Mouse (Mus musculus) neural tube, embryonic 14.5 days (tissue): Measurements from ENCODE around the gene Dhh. TPM values are rescaled to one million over a fixed set of nuclear protein-coding genes. Genes with fewer than 3 reads are reported as not detected.

Source experiments
- ATAC-seq: fragments of 200-750 bp; cut with Nextera tagmentation; 2 replicates; pipeline ENCODE4 v1.8.0; 2017; ENCODE audit warnings: low read depth, mild to moderate bottlenecking, moderate TSS enrichment, moderate library complexity
- H3K27ac ChIP-seq: fragments of 300-500 bp; sonication (generic); 2 replicates; pipeline ENCODE4 v1.5.1; 2014; ENCODE audit warnings: low read depth, mild to moderate bottlenecking, control low read depth, low read length, moderate library complexity, mixed read lengths
- H3K27me3 ChIP-seq: fragments of 300-500 bp; sonication (generic); 2 replicates; pipeline ENCODE4 v1.6.1; 2014; ENCODE audit warnings: low read length; ENCODE audit not compliant: control insufficient read depth, insufficient read depth
- H3K36me3 ChIP-seq: fragments of 300-500 bp; sonication (generic); 2 replicates; pipeline ENCODE4 v1.6.1; 2014; ENCODE audit warnings: low read length, mixed read lengths; ENCODE audit not compliant: control insufficient read depth, insufficient read depth
- H3K4me1 ChIP-seq: fragments of 300-500 bp; sonication (generic); 2 replicates; pipeline ENCODE4 v1.6.1; 2014; ENCODE audit warnings: low read length; ENCODE audit not compliant: control insufficient read depth, insufficient read depth
- H3K4me2 ChIP-seq: fragments of 300-500 bp; sonication (generic); 2 replicates; pipeline ENCODE4 v1.6.1; 2014; ENCODE audit warnings: mild to moderate bottlenecking, low read depth, low read length, control low read depth
- H3K4me3 ChIP-seq: fragments of 300-500 bp; sonication (generic); 2 replicates; pipeline ENCODE4 v1.5.1; 2014; ENCODE audit warnings: low read depth, low read length, control low read depth, mixed read lengths
- H3K9ac ChIP-seq: fragments of 300-500 bp; sonication (generic); replicated peaks from 2 replicates; pipeline ENCODE4 v1.6.1; 2014; ENCODE audit warnings: low read depth, mild to moderate bottlenecking, control low read depth, low read length, mixed read lengths
- H3K9me3 ChIP-seq: fragments of 300-500 bp; sonication (generic); 2 replicates; pipeline ENCODE4 v1.6.1; 2016; ENCODE audit warnings: low read length; ENCODE audit not compliant: control insufficient read depth
- WGBS: fragments of 180-500 bp; shearing (Covaris S2); extraction: QIAGEN DNeasy Blood & Tissue Kit; methylation state at CpG from one replicate; pipeline ENCODE4 v1.1.7; 2014; 5-methylcytosine and 5-hydroxymethylcytosine counted together
- polyA plus RNA-seq: library from polyadenylated mRNA; unstranded; fragments of >200 nt; fragmentation: Nextera tagmentation; extraction: Ambion mirVana; gene quantifications from 2 replicates; pipeline ENCODE4 v1.2.1, GENCODE M21; 2014

The Dhh gene
- polyA plus RNA-seq, 1 experiment from 2014 or later = 0.32 TPM

GRCm38 (mm10) chr15:98897495-98897894 lies 845 bp downstream of the Dhh start:
- Histone ChIP-seq H3K27me3 (peaks cover 59% of the 10 kb centered on the region), H3K4me3 (peak overlapping the region; percentile 12), H3K27ac (no peak overlapping the region), H3K9ac (no peak overlapping the region), H3K4me1 (peaks cover 14% of the 10 kb centered on the region), H3K36me3 (no peaks in the 10 kb centered on the region), H3K4me2 (no peak overlapping the region), H3K9me3 (no peaks in the 10 kb centered on the region)
- ATAC-seq = no peak
- 5% methylated on average over 10 of the region's 10 CpGs for WGBS

- H3K9me3 ChIP-seq = no peaks in the 10 kb centered on the region
- no peak overlapping the region; the same call in 1 of the 2 replicates for H3K27ac ChIP-seq
- H3K9ac ChIP-seq = no peak overlapping the region; the same call in 1 of the 2 replicates
- ATAC-seq = no peak
- H3K4me2 ChIP-seq = peak overlapping the region; percentile 31
- peaks cover 64% of the 10 kb centered on the region for H3K27me3 ChIP-seq
- H3K4me1 ChIP-seq = peaks cover 14% of the 10 kb centered on the region
- 1% methylated on average over 38 of the region's 41 CpGs for WGBS
- H3K36me3 ChIP-seq = no peaks in the 10 kb centered on the region
- peak overlapping the region; percentile 8; the same call in 1 of the 2 replicates for H3K4me3 ChIP-seq
Measured at GRCm38 (mm10) chr15:98895635-98896589, 2.4 kb downstream of the Dhh start.

DNA sequence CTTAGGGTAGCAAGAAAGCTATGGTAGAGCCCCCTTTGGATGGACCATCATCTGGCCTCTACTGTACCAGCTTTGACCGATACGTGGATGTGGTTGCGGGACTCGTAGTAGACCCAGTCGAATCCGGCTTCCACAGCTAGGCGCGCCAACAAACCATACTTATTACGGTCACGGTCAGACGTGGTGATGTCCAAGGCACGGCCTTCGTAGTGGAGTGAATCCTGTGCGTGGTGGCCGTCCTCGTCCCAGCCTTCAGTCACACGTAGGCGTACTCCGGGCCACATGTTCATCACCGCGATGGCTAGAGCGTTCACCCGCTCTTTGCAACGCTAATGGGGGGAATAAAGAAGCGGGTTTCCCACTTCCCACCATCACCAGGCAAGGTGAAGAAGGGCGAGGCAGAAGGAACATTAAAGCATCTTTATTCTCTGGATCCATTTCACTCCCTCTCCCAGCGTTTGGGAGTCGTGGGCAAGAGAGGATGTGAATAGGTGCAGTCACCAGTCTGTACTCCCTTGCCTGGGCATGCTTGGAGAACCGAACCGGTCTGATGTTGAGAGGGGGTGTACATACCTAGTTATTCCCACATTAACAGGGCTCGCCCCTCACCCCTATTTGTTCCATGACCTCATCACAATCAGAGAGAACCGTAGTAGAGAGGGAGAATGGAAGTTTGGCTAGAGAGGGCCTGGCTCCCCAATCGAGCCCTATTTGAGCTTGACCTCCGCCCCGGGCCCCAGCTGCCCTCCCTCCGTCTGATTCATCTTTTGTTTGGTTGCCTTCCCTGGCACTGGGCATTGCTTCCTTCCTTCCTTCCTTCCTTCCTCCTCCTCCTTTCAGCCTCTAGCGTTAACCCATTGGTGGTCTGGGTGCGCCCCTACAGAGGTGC lies 3.4 kb downstream of the Dhh start:
- H3K4me3 ChIP-seq = peak overlapping the region; percentile 41
- no peak for ATAC-seq
- WGBS = 2% methylated on average over 38 of the region's 38 CpGs
- H3K27me3 ChIP-seq = peaks cover 57% of the 10 kb centered on the region
- H3K36me3 ChIP-seq = no peaks in the 10 kb centered on the region
- no peak overlapping the region for H3K9ac ChIP-seq
- no peaks in the 10 kb centered on the region for H3K9me3 ChIP-seq
- H3K27ac ChIP-seq = no peak overlapping the region
- peak overlapping the region; percentile 92 for H3K4me2 ChIP-seq
- peaks cover 14% of the 10 kb centered on the region for H3K4me1 ChIP-seq

- peak within 1 kb of the TSS; percentile 41 for H3K4me3 ChIP-seq
- peak within 1 kb of the TSS; percentile 44 for H3K9ac ChIP-seq
- H3K27me3 ChIP-seq = peaks cover 54% of the 10 kb centered on the region
- peak within 1 kb of the TSS; percentile 92 for H3K4me2 ChIP-seq
- no peak within 1 kb of the TSS for H3K27ac ChIP-seq
- H3K9me3 ChIP-seq = no peaks in the 10 kb centered on the region
- no peak for ATAC-seq
- WGBS = under 1% methylated on average over 67 of the region's 77 CpGs
- no peaks in the 10 kb centered on the region for H3K36me3 ChIP-seq
- H3K4me1 ChIP-seq = peaks cover 14% of the 10 kb centered on the region
Measured at GRCm38 (mm10) chr15:98893940-98894745, 4.2 kb downstream of the Dhh start, which contains the start of gene Rhebl1. TSS of gene Rhebl1 (minus strand) at chr15:98894540.

DNA sequence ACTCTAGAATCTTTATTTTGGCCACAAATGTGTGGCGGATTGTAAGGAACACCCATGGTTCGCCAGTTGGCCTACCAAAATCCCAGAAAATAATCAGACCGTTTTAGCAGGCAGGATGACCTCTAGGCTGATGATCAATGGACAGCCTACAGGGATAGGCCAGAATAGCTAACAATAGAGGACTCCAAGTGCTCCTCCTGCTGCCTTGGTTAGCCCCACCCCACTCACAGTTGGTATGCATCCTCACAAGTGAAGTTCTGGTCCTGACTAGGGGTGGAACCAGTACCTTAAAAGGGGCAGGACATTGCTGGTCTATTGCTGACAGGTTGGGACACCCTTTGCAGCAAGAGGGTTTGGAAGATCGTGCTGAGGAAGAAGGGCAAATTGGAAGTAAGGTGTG lies 5.3 kb downstream of the Dhh start:
- Histone ChIP-seq H3K4me1 (peaks cover 14% of the 10 kb centered on the region), H3K9me3 (no peaks in the 10 kb centered on the region), H3K9ac (no peak overlapping the region), H3K4me2 (no peak overlapping the region), H3K36me3 (no peaks in the 10 kb centered on the region), H3K27ac (no peak overlapping the region), H3K4me3 (no peak overlapping the region), H3K27me3 (peaks cover 48% of the 10 kb centered on the region)
- WGBS = 39% methylated on average over 4 of the region's 4 CpGs
- ATAC-seq = no peak

DNA sequence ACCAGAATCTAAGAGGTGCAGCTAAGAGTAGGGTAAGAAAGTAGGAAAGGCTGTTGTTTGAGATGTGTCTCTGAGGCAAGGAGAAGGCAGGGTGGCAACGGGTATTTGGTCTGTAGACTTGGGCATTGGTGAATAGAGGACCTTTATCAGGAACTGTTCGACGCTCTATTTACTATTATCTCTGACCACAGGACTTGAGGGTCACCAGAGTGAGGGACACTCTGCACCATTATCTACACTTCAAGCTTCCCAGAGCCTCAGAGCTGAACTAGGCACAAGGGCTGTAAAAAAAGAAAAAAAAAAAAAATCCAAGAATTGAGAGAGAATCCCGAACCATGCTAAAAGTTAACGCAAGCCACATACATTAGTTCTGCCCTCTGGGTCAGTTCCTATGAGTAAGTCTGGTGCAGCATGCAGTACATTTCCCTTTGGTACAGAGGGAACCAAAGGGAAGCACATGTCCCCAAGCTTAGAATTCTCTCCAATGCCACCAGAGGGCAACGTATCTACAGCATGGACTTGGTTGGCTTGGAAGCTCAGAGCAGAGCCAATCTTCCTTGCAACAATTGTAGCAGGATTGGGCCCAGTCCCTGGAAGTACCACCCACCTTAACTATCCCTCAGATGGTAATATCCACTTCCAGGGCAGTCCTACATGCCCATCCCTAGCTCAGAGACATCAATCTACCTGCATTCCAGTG lies 6.3 kb downstream of the Dhh start:
- Histone ChIP-seq H3K9ac (no peak overlapping the region), H3K9me3 (no peaks in the 10 kb centered on the region), H3K4me2 (no peak overlapping the region), H3K4me3 (no peak overlapping the region), H3K36me3 (no peaks in the 10 kb centered on the region), H3K4me1 (peaks cover 14% of the 10 kb centered on the region), H3K27me3 (peaks cover 44% of the 10 kb centered on the region), H3K27ac (no peak overlapping the region)
- peak; percentile 72; the same call in 1 of the 2 replicates for ATAC-seq
- WGBS = 44% methylated on average over 6 of the region's 6 CpGs

GRCm38 (mm10) chr15:98891198-98891742 lies 7.1 kb downstream of the Dhh start:
- Histone ChIP-seq H3K36me3 (no peaks in the 10 kb centered on the region), H3K4me2 (no peak overlapping the region), H3K9me3 (no peaks in the 10 kb centered on the region), H3K27ac (no peak overlapping the region), H3K4me1 (peaks cover 14% of the 10 kb centered on the region), H3K4me3 (no peak overlapping the region), H3K9ac (no peak overlapping the region), H3K27me3 (peaks cover 38% of the 10 kb centered on the region)
- no peak for ATAC-seq
- 12% methylated on average over 19 of the region's 19 CpGs for WGBS

DNA sequence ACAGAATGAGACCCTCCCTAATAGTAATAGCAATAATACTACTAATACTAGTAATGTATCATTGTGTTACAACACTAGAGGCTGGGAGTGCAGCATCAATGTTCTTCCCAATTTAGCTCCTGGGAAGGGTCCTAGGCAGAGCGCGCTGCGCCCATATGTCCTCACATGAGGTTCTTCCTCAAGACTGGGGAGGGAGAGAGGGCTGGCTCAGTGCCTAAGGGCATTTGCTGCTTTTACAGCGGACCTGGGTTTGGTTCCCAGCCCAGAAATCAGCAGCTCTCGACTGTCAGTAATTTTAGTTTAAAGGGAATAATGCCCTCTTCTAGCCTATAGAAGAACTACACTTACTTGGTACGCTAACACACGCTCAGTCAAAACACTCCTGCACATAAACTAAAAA lies 10.8 kb downstream of the Dhh start:
- WGBS = 81% methylated on average over 7 of the region's 7 CpGs
- no peaks in the 10 kb centered on the region for H3K9me3 ChIP-seq
- H3K9ac ChIP-seq = no peak overlapping the region
- no peak overlapping the region for H3K27ac ChIP-seq
- no peak overlapping the region for H3K4me3 ChIP-seq
- H3K27me3 ChIP-seq = peaks cover 5% of the 10 kb centered on the region
- H3K4me2 ChIP-seq = no peak overlapping the region
- H3K4me1 ChIP-seq = no peaks in the 10 kb centered on the region
- no peak for ATAC-seq
- no peaks in the 10 kb centered on the region for H3K36me3 ChIP-seq
